Mouse (Mus musculus) heart, adult 2 months (tissue): ENCODE measurements around the gene Cited2. TPM values are rescaled to one million over a fixed set of nuclear protein-coding genes. Genes with fewer than 3 reads are reported as not detected.

ENCODE experiments used
- DNase-seq, 2 experiments: peaks; one replicate each; pipeline ENCODE4 v3.0.0; 2021
- H3K27ac ChIP-seq: fragments of 200-600 bp; 2 replicates; pipeline ENCODE4 v1.8.1; 2022
- H3K27me3 ChIP-seq: fragments of 200-500 bp; 2 replicates; pipeline ENCODE4 v1.6.1; 2012; ENCODE audit warnings: mild to moderate bottlenecking, low read length, inconsistent platforms, mixed read lengths; ENCODE audit not compliant: control insufficient read depth, insufficient read depth
- H3K36me3 ChIP-seq: fragments of 200-500 bp; 2 replicates; pipeline ENCODE4 v1.6.1; 2012; ENCODE audit warnings: low read length, inconsistent platforms; ENCODE audit not compliant: control insufficient read depth, insufficient read depth
- H3K4me1 ChIP-seq: fragments of 200-500 bp; 2 replicates; pipeline ENCODE4 v1.6.1; 2011; ENCODE audit warnings: low read length; ENCODE audit not compliant: control insufficient read depth, insufficient read depth
- H3K4me3 ChIP-seq: fragments of 200-600 bp; 2 replicates; pipeline ENCODE4 v1.8.1; 2022
- H3K79me2 ChIP-seq: fragments of 200-500 bp; replicated peaks from 2 replicates; pipeline ENCODE4 v1.6.1; 2012; ENCODE audit warnings: mild to moderate bottlenecking, inconsistent platforms, low read length, moderate library complexity, mixed read lengths; ENCODE audit not compliant: control insufficient read depth, insufficient read depth
- H3K9ac ChIP-seq: fragments of 200-500 bp; 2 replicates; pipeline ENCODE4 v1.6.1; 2012; ENCODE audit warnings: low read depth, mild to moderate bottlenecking, control low read depth, inconsistent platforms, low read length, mixed read lengths
- CTCF ChIP-seq: fragments of 200-600 bp; IDR thresholded peaks from 2 replicates; pipeline ENCODE4 v1.8.1; 2022; ENCODE audit warnings: antibody characterized with exemption, mild to moderate bottlenecking, moderate library complexity
- EP300 ChIP-seq: fragments of 200-500 bp; IDR thresholded peaks from 2 replicates; pipeline ENCODE4 v1.6.1; 2011; ENCODE audit warnings: low read depth, low read length, control low read depth; ENCODE audit not compliant: insufficient read depth
- POLR2A ChIP-seq: fragments of 200-500 bp; IDR thresholded peaks from 2 replicates; pipeline ENCODE4 v1.6.1; 2011; ENCODE audit warnings: mild to moderate bottlenecking, low read depth, low read length, control low read depth; ENCODE audit not compliant: insufficient read depth
- WGBS: fragments of 180-500 bp; shearing (Covaris S2); methylation state at CpG from one replicate; pipeline ENCODE4 v1.1.7; 2018; 5-methylcytosine and 5-hydroxymethylcytosine counted together
- intact Hi-C: fragments of 180-260 bp; cut with DNase I; formaldehyde crosslinking; loops from one replicate; pipeline ENCODE4 v1.15.1; 2025
- polyA plus RNA-seq: library from polyadenylated mRNA; depleted of rRNA; stranded (reverse); fragments of >200 nt; gene quantifications from 2 replicates; pipeline ENCODE4 v1.2.3, GENCODE M21; 2012
- total RNA-seq, 2 experiments: library from RNA; stranded (reverse); gene quantifications; 2 replicates each; pipeline ENCODE4 v1.2.3; 2021

Cited2 gene
- total and polyA plus RNA-seq, 3 experiments: 23.8 to 54.0 (median 38.7) TPM

DNA sequence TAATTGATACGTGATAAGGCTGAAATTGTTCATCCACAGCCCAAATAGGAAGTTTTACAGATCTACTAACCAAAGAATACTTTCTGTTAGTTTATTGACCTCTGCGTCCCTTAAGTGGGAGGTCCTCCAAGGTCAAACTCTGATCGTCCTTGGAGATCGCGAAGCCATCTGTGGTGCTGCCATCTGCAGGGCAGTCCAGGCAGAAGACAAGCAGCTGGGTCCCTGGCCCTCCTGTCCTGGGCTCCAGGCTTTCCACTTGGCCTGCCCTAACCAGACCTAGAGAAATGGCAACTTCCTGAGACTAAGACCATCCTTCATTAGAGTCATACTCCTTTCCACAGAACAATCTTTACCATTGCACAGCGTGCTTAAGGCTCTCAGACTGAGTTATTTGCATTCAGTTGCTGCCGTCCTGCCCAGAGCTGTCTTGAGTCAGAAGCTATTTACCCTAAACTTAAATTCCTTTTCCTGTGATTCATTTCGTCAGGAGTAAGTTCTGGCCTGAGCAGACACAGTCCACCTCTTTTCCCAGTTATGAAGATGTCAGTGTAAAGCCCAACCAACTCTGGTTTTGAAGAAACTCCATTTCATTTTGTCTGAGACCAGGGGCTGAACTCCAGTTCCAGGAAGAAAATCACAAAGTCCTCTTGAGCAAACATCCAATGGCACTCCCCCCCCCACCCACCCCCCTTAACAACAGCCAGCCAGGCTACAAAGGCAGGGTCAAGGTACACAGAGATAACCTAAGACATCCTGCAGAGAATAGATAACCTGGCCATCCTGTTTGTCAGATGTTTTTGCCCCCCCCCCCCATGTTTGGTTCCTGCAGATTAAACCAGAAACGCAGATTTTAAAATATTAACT lies 38.0 kb downstream of the Cited2 start:
- no peak overlapping the region for H3K9ac ChIP-seq
- no peaks in the 10 kb centered on the region for H3K79me2 ChIP-seq
- no peak overlapping the region for H3K27ac ChIP-seq
- H3K4me3 ChIP-seq: no peak overlapping the region
- no peaks in the 10 kb centered on the region for H3K27me3 ChIP-seq
- H3K4me1 ChIP-seq: no peaks in the 10 kb centered on the region
- H3K36me3 ChIP-seq: no peaks in the 10 kb centered on the region
- TF ChIP-seq EP300 (no peak), POLR2A (no peak), CTCF (peak; percentile 42)
- no peak for DNase-seq
- 67% methylated on average over 9 of the region's 9 CpGs for WGBS
- intact Hi-C loops: no loop called here

DNA sequence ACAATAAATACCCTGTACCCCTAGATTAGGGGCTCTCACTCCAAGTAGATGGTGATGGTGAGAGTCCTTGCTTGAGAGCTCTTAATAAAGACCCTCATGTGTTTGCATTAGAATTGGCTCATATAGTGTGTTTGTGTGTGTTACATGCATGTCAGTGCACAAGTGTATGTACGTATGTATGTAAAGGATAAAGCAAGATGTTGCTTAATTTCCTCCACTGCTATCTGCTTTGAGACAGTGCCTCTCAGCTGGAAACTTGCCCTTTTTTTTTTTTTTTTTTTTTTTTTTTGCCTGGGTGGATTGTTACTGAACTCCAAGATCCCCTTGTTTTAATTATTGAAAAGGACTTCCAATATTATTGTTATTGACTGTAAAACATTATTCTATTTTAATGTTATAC lies 38.6 kb downstream of the Cited2 start:
- WGBS: 80% methylated on average over 1 of the region's 1 CpGs
- DNase-seq: no peak
- TF ChIP-seq EP300 (no peak), CTCF (no peak), POLR2A (no peak)
- no peaks in the 10 kb centered on the region for H3K4me1 ChIP-seq
- H3K27me3 ChIP-seq: no peaks in the 10 kb centered on the region
- H3K9ac ChIP-seq: no peak overlapping the region
- no peak overlapping the region for H3K4me3 ChIP-seq
- no peaks in the 10 kb centered on the region for H3K36me3 ChIP-seq
- no peaks in the 10 kb centered on the region for H3K79me2 ChIP-seq
- no peak overlapping the region for H3K27ac ChIP-seq
- intact Hi-C loops: no loop called here

DNA sequence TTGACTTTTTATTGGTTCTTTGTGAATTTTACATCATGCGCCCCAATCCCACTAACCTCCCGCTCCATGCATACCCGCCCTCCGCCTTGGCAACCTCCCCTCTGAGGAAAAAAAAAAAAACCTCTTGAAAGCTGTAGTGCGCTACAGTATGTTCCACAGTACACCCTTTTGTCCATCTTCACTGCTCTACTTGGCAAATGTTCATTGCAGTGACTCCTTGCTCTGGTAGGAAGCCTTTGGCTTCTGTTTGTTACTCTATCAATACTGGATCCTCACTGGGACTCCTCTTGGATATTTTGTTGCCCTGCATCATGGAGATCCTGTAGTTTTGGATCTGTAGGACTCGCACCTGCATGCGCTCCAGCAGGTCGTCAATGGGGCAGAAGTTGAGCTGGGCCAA lies 39.9 kb downstream of the Cited2 start:
- no peak overlapping the region for H3K4me3 ChIP-seq
- H3K4me1 ChIP-seq: no peaks in the 10 kb centered on the region
- WGBS: 95% methylated on average over 8 of the region's 8 CpGs
- H3K79me2 ChIP-seq: no peaks in the 10 kb centered on the region
- no peaks in the 10 kb centered on the region for H3K36me3 ChIP-seq
- no peak for TF ChIP-seq CTCF
- TF ChIP-seq POLR2A: no peak
- no peak for TF ChIP-seq EP300
- intact Hi-C loops: no loop called here
- H3K27ac ChIP-seq: no peak overlapping the region
- H3K27me3 ChIP-seq: no peaks in the 10 kb centered on the region
- no peak overlapping the region for H3K9ac ChIP-seq
- DNase-seq: no peak

DNA sequence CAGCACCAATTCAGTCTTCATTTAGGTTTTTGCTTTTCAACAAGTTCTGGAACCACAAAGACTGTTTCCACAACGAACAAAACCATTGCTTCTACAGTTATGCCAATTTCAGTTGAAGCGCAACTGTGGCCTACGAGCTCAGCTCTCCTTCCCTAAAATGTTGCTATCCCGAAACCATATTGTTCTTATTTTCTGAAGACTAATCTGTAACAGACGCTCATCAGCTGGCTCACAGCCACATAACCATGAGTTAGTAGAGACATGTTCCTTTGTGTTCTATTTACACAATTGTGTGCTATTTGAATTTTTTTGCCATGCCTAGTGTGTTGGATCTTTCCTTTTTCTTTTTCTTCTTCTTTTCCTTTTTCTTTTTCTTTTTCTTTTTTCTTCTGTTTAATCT lies 46.8 kb downstream of the Cited2 start:
- Histone ChIP-seq H3K36me3 (no peaks in the 10 kb centered on the region), H3K27me3 (no peaks in the 10 kb centered on the region), H3K4me1 (no peaks in the 10 kb centered on the region; the same call in 1 of the 2 replicates), H3K79me2 (no peaks in the 10 kb centered on the region), H3K9ac (no peak overlapping the region), H3K4me3 (no peak overlapping the region), H3K27ac (no peak overlapping the region)
- 68% methylated on average over 5 of the region's 5 CpGs for WGBS
- DNase-seq: no peak
- no peak for TF ChIP-seq EP300
- TF ChIP-seq CTCF: no peak
- TF ChIP-seq POLR2A: no peak
- intact Hi-C loops: no loop called here

DNA sequence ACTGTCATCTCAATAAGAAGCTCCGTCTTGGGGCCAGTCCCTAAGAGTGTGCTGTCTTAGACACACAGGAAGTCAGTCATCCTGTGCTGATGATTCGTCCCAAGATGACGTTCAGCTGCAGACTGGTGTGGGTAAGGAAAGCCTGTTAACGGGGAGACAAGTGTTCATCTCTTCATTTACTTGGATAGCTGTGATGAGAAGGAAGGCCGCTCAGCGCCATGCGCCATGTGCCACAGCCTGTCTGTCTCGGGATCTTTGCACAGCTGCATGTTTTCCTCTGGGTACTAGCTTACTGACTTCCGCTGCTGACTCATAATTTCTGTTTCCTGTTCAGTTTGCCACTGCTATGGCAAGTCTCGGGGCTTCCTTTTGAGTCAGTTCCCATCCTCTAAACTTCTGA lies 49.3 kb downstream of the Cited2 start:
- Histone ChIP-seq H3K9ac (no peak overlapping the region), H3K27ac (no peak overlapping the region)

DNA sequence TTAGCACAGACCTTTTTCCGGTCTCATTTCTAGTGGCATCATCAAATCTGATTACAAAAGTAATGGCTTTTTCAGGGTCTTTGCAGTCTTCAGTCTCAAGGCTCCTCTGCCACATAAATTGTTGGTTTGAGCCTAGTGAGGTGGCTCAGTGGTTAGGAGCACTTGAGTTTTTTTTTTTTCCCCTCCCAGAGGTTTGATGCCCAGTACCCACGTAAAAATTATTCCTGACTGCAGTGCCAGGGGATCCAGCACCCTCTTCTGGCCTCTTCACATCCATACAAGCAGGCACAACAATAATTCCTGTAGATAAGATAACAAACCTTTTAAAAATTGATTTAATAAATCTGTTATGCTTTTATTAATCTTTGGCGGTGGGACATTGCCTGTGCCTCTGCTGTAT lies 51.3 kb downstream of the Cited2 start:
- H3K27ac ChIP-seq: no peak overlapping the region
- no peak for DNase-seq
- no peak for TF ChIP-seq POLR2A
- TF ChIP-seq CTCF: no peak
- no peak for TF ChIP-seq EP300
- H3K4me3 ChIP-seq: no peak overlapping the region
- H3K27me3 ChIP-seq: no peaks in the 10 kb centered on the region
- H3K4me1 ChIP-seq: no peaks in the 10 kb centered on the region; the same call in 1 of the 2 replicates
- H3K36me3 ChIP-seq: no peaks in the 10 kb centered on the region
- intact Hi-C loops: no loop called here
- WGBS: 79% methylated on average over 3 of the region's 3 CpGs
- H3K9ac ChIP-seq: no peak overlapping the region
- H3K79me2 ChIP-seq: no peaks in the 10 kb centered on the region

More for the DNA sequence above, 49.3 kb downstream of the Cited2 start:
- Histone ChIP-seq H3K36me3 (no peaks in the 10 kb centered on the region), H3K79me2 (no peaks in the 10 kb centered on the region), H3K27me3 (no peaks in the 10 kb centered on the region), H3K4me1 (no peaks in the 10 kb centered on the region; the same call in 1 of the 2 replicates), H3K4me3 (no peak overlapping the region)
- WGBS: 45% methylated on average over 10 of the region's 10 CpGs
- DNase-seq: peak; percentile 22 to 62
- intact Hi-C loops: no loop called here
- no peak for TF ChIP-seq CTCF
- TF ChIP-seq EP300: no peak
- TF ChIP-seq POLR2A: no peak
